Mouse (Mus musculus) adipose tissue, adult 10 weeks (tissue): ENCODE measurements around the gene U2af2. TPM values are rescaled to one million over a fixed set of nuclear protein-coding genes. Genes with fewer than 3 reads are reported as not detected.

Source experiments
- polyA plus RNA-seq: library from polyadenylated mRNA; stranded (reverse); fragments of 350-450 nt; fragmentation: Illumina TruSeq; extraction: RNeasy Lipid Tissue Mini Kit (QIAGEN cat#74804); gene quantifications from one replicate; pipeline ENCODE4 v1.2.3, GENCODE M21; 2014; ENCODE audit warnings: low read depth, low replicate concordance

The U2af2 gene
- polyA plus RNA-seq = 152 TPM

DNA sequence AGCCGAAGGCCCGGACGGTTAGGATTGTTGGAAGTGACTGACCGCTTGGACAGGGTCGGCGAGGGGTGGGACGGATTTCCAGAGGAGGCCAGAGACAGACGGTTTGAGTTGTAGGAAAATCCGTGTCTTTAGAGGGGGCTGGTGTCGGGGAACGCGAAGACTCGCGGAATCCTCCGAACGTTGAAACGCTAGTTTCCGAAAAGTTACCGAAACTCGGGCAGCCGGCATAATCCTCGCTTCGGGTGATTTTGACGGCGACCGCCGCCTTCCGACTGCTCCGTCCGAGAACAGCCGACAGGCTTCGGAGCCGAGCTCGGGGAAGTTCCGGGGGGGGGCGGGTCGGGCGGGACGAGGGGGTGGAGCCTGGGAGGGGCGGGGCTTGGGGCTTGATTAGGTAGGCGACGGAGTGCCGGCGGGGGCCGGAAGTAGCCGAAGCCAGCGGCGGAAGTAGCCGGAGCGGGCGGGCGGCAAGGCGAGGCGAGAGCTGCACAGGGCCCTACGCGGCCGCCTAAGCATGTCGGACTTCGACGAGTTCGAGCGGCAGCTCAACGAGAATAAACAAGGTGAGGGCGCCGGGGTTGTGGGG, at the start of gene U2af2:
U2af2 (plus strand) TSS at position 370 of the 586 bp plus-strand sequence.

DNA sequence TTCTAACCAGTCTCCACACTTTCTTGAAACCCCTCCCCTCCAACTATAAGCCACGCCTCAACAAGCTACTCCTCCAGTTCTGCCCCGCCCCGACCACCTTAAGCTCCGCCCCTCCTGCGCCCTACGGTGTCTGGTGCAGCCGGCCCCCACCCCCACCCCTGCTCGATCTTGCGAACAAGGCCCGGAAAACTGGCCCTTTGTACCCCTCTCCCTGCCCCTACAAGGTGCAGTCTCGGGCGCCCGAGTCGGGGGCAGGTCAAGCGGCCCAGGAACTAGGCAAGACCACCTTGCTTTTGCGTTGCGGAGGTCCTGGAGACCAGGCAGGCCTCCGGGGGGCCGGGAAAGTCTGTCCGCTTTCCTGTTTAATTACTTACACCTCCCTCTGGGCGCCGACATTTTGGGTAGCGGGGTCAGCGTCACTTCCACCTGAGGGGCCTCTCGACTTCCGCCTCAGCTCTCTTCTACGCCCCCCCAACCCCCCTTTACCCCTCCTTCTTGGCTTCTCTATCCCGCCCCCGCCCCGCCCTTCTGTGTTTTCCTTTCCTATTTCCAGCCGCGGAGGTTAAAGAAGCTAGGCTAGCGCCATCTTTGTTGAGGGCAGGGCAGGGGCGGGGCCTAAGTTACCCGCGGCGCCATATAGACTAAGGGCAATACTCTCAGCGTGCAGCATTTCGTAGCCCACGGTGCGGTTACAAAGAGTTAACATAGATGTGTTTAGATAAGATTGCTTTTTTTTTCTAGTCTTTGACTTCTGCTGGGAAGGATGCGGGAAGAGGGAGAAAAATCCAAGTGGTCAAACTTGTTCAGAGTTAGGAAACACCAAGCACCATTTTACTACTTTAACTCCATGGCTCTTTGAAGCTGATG, 47.5 kb upstream of the U2af2 start, which contains the start of the genes Zfp524 and Fiz1:
Zfp524 (plus strand) TSS at position 165 of the 867 bp plus-strand sequence.
Fiz1 (minus strand) TSS at position 447 of the 867 bp plus-strand sequence.

DNA sequence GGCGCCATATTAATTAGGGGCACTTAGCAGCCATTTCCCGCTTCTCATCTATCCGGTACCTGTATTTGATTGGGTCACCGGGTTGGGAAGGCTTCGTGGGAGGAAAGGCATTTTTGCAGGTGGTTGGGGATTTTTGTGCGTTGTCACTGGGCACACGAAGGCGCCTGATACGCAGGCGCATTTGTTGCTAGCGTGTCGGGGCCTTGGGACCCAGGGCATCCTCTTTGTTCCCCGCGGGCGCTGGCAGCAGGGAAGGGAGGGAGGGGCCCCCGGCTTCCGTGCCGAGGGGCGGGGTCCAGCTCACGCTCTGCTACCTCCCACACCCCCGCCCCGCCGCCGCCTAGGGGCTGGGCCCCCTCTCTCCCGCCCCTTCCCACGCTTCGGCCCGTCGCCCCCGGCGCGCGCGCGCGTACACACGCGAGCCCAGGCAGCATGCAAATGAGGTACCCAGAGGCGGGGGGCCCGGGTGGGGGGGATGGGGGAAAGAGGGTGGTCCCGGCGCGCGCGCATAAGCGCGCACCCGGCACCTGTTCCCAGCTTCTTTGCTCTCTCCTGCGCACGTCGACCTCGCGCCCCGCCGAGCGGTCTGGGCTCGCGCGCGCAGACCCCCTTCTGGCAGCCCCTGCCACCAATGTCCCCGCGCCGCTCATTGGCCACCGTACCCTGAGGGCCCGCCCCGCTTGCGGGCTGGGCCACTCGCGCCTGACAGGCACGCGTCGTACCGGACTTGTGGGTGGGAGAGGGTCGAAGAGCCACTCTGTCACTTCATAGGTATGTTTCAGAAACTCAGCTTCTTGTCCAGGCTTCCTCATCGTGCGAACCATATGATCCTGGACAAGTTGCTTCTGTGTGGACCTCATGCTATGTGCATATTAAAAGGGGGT, 46.6 kb upstream of the U2af2 start, which contains the start of gene Gm44973:
Gm44973 (plus strand) TSS at position 379 of the 884 bp plus-strand sequence.

DNA sequence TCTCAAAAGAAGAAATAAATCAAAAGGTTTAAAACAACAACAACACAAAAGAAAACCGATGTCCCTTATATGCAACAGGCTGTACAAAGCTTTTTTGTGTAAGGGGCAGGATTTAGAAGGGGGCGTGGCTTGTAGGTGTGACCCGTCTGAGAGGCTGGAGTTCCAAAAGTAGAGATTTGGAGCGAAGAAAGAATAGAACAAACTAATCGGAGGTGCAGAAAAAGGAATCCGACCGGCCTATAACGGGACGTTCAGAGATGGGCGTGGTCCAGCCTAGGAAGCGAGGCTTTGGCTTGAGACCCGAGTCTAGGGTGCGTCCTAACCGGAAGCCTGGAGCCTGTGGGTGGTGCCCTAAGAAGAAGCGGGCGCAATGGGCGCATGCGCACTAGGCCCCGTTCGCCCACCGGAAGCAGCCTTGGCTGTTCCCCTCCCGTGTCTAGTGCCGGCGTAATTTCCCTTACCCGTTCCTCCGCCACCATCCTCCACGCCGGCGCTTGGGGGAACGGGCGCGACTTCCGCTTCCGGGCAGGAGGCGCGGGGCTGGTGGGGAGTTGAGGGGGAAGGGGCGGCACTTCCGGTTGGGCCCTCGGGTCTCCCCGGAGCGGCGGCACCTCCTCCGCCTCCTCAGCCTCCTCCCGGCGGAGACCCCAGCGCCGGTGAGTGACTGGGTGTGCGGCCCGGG, 41.8 kb upstream of the U2af2 start, which contains the start of the genes Zfp865 and Ccdc106:
Zfp865 (plus strand) TSS at position 377 of the 682 bp plus-strand sequence.
Ccdc106 (plus strand) TSS at position 554 of the 682 bp plus-strand sequence.

DNA sequence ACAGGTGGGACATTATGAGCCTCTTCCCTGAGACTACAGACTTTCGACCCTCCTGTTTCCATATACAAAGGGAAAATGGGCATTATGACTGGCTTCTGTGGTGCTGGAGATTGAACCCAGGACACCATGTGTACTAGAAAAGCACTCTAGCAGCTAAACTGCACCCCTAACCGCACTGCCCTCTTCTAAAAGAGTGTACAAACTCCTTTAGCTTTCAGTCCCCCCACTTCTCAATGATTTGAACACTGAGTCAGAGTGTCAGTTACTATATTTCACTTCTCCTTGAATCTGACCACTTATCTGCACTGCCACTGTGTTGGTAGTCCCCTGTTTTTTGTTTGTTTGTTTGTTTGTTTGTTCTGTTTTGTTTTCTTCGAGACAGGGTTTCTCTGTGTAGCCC, 28.1 kb upstream of the U2af2 start, which contains the start of gene 4632433K11Rik:
4632433K11Rik (plus strand) TSS at position 301 of the 400 bp plus-strand sequence.

GRCm38 (mm10) chr7:5038109-5038732, 23.7 kb upstream of the U2af2 start, which contains the start of gene Zfp784:
Zfp784 (minus strand) TSS chr7:5038446.

GRCm38 (mm10) chr7:5051193-5052192, 10.4 kb upstream of the U2af2 start, which contains the start of gene Zfp580:
Zfp580 (plus strand) TSS chr7:5051538.

DNA sequence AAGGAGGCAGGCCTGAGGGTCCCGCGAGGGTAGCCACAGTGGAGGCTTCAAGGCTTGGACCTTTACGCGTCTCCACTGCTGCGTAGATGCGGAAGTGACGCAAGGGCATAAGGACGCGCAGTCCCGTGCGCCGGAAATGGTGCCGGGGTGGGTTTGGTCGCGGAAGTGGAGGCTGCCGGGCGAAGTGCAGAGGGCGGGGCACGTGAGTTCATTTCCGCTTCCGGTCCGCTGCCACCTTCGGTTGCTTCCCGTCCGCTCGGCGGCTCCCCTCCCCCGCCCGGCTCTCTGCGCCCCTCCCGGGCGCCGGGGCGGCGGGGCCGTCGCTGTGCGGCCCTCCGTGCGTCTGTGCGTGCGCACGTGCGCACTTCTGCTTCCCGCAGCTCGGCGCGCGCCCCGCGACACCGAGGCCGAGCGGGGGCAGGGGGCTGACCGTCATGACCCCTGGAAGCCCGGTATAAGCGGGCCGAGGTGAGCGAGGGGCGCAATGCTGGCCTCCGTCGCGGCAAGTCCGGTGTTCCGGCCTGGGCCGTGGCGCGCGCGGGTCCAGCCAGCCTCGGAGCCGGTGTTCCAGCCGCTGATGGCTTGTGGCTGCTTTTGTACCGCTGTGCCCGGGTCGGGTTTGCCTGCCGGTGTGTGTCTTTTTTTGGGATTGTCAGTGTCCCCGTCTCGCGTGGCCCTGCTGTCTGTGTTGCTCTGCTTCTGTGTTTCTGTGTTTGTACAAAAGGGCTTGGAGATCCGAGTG, 18.2 kb downstream of the U2af2 start, which contains the start of gene Epn1:
Epn1 (plus strand) TSS at position 226 of the 742 bp plus-strand sequence.

GRCm38 (mm10) chr7:5116850-5117249, 54.9 kb downstream of the U2af2 start, which contains the start of gene Rfpl4:
Rfpl4 (minus strand) TSS chr7:5116950.

DNA sequence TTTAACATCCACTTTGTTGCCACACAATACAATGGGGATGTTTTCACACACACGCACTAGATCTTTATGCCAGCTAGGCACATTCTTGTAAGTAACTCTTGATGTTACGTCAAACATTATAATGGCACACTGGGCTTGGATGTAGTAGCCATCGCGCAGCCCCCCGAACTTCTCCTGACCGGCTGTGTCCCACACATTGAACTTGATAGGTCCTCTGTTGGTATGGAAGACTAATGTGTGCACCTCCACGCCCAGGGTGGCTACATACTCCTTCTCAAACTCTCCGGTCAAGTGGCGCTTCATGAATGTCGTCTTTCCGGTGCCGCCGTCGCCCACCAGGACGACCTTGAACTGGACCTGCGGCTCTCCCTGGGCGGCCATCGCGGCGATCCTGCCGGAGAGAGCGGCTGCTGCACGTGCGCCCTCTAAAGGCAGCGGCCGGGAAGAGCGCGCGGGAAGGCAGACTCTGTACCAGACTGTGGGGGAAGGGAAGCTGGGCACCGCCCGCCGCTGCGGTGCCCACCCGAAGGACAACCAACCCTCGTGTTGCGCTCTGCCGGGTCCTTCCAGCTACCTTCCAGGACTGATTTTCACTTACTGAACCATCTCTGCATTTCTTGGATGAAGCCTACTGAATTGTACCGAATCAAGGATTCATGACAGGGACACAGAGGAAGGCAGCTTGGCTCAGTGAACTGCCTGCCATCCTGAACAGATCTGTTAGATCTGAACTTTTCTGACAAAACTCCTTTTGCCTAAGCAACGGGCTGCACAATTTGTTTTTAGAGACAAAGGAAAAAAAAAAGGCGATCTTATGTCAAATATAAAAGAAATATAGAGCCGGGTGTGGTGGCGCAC, 63.8 kb downstream of the U2af2 start, which contains the start of gene Rasl2-9:
Rasl2-9 (minus strand) TSS at position 402 of the 858 bp plus-strand sequence.

Other genes with a start within 250 kb of the U2af2 start
- gene Ube2s, start 249.6 kb upstream of the U2af2 start, polyA plus RNA-seq = 108 TPM
- 1.9 TPM for gene Shisa7, start 217.4 kb upstream of the U2af2 start, polyA plus RNA-seq
- 29.3 TPM for gene Isoc2b, start 191.9 kb upstream of the U2af2 start, polyA plus RNA-seq
- gene Isoc2a, start 185.0 kb upstream of the U2af2 start, polyA plus RNA-seq = 35.3 TPM
- not detected for gene Gm36210, start 155.6 kb upstream of the U2af2 start, polyA plus RNA-seq
- gene Zfp628, start 146.9 kb upstream of the U2af2 start, polyA plus RNA-seq = 6.5 TPM
- 5.1 TPM for gene Nat14, start 140.1 kb upstream of the U2af2 start, polyA plus RNA-seq
- gene Ssc5d, start 136.4 kb upstream of the U2af2 start, polyA plus RNA-seq = 12.2 TPM
- 1.8 TPM for gene Sbk2, start 97.7 kb upstream of the U2af2 start, polyA plus RNA-seq
- gene Sbk3, start 91.0 kb upstream of the U2af2 start, polyA plus RNA-seq = 0.24 TPM
- 31.4 TPM for gene Zfp579, start 66.0 kb upstream of the U2af2 start, polyA plus RNA-seq
- 17.1 TPM for gene Zfp524, start 47.7 kb upstream of the U2af2 start, polyA plus RNA-seq
- gene Fiz1, start 47.4 kb upstream of the U2af2 start, polyA plus RNA-seq = 19.0 TPM
- not detected for gene Gm44973, start 46.6 kb upstream of the U2af2 start, polyA plus RNA-seq
- 20.8 TPM for gene Zfp865, start 41.8 kb upstream of the U2af2 start, polyA plus RNA-seq
- 3.0 TPM for gene Ccdc106, start 41.6 kb upstream of the U2af2 start, polyA plus RNA-seq
- not detected for gene 4632433K11Rik, start 28.0 kb upstream of the U2af2 start, polyA plus RNA-seq
- 6.3 TPM for gene Zfp784, start 23.7 kb upstream of the U2af2 start, polyA plus RNA-seq
- gene Zfp580, start 10.6 kb upstream of the U2af2 start, polyA plus RNA-seq = 6.7 TPM
- gene Epn1, start 18.1 kb downstream of the U2af2 start, polyA plus RNA-seq = 106 TPM
- not detected for gene Rfpl4, start 54.8 kb downstream of the U2af2 start, polyA plus RNA-seq
- gene Rasl2-9, start 63.8 kb downstream of the U2af2 start, polyA plus RNA-seq = 5.3 TPM
- gene Vmn1r55, start 87.5 kb downstream of the U2af2 start, polyA plus RNA-seq = not detected
- gene Vmn1r56, start 134.6 kb downstream of the U2af2 start, polyA plus RNA-seq = not detected
- gene Vmn1r57, start 156.3 kb downstream of the U2af2 start, polyA plus RNA-seq = not detected